Mouse (Mus musculus): ENCODE measurements at regions not wholly inside any gene's neighbourhood (a gene's known extent, or its start where the extent isn't known, plus 50 kb on each side); places are given as distances from the start of the nearest gene placed in this dataset.
A peak's percentile ranks its signal among the peaks of the same experiment; 100 is the strongest.

DNA sequence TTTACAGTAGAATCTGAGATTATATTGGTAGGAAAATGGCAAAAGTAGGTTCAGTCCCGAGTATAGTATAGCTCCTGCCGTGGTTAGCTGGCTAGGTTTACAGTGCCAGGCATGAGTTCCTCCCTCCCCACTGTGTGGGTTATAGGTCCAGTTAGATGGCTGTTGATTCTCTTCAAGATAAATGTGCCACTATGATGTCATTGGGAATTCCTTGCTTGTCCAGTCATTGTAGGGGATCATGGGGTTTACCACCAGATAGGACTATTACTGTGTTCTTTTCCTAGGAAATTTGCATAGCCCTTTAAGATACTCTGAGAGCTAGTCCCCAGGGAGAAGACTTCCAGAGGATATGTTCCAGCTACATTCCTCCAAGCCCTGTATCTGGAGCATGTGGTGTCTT is 119.2 kb upstream of the Itga4 start:
- DNase-seq (ENCODE audit: low read depth) = no peak

DNA sequence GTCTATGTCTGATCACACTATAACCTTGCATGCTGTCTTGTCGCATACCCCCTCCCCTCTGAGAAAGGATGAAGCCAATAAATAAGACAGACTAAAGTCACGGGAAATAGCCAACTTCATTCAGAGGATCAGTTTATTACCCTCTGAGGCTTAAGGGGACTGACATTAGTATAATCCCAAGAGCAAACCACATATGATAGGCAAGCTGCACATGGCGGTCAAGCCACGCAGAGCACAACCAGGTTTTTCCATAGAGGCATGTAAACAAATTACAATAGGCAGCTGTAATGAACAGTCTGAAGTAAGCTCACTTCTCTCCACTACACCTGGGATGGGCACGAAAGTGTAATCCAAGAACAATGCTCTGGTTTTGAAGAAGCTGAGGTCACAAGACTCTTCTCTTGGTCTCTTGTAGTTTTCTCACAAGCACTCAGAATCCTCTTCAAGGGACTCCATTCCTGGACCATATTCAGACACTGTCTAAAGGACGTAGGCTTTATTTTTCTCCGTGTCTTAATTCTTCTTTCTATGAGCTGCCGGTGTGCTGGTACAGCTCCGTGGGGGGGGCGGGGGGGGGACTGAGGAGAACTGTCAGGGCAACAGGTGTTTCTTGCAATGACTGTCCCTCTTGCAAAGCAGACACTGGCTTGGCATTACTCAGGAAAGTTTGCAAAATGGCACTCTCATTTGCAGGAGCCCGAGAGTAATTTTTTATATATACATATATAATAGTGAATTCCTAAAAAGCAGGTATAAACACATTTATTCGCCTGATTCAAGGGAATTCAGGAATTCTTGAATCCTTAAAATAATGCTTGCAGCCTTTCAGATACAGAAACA is 118.4 kb upstream of the Itga4 start:
- no peak for DNase-seq (ENCODE audit: low read depth)

DNA sequence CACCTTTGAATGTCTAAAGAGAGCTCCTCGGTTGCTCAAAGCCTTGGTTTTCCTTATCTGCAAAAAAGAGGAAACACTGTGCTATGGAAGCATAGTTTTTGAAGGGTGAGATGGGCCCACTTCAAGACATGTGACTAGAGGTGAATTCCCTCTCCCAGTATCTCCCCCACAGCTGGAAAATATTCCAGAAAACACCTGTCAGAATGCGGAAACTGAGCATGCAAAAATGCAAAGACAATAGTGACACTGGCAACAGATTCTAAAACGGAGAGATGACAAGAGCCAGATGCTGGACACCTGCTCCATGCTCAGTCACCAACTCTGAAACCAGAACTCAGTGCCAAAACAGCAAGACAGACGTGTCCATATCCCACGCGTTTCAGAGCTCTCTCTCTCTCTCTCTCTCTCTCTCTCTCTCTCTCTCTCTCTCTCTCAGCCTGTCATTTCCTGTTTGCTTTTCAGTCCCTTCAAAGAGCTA is 117.5 kb upstream of the Itga4 start:
- no peak for DNase-seq (ENCODE audit: low read depth)

DNA sequence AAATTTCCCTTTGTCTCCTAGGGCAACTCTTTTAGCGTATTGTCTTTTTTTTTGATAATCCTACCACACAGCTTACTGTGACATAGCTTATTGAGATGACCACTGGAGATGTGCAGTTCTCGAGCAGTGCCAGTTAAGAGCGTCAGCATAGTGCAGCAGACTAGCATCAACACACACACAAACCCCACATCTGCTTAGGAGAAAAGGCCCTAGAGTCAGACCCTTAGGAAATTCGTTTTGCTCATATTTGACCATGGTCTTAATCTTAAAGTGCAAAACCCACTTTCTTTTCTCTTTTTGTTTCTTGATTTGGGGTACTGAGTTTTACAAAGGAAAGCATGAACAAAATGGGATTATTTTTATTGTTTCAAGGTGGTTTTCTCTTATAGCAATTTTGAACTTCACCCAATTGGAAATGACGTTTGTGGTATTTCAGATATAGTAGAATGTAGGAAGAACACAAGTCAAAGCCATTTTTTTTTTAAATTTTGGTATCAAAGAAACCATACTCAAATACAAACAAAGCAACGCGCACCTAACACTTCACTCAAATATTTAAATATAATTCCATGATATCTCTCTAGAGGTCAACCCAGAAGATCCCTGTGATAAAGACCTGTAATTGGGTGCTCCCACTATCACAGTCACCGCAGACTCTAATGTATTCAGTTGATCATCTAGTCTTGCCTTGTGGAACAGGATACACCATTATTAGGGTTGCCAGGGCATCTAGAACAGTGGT is 116.7 kb upstream of the Itga4 start:
- no peak for DNase-seq (ENCODE audit: low read depth)

DNA sequence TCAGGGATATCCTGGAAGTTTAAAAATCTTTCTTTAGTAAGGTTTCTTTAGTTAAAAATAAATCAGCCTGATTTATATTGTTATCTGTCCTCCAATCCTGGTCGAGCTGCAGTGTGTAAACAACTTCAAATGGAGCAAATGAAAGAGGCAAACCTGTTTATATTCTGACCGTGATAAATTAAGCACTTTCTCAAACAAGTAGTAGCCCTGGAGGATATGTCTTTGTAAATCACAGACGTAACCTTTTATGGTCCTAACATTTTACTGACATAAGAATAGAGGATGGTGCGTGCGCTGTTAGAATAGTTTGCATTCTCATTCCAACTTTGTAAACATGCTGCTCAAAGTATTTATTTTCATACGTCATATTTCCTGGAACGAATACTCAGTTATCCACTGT is 113.3 kb upstream of the Itga4 start:
- DNase-seq (ENCODE audit: low read depth) = no peak

DNA sequence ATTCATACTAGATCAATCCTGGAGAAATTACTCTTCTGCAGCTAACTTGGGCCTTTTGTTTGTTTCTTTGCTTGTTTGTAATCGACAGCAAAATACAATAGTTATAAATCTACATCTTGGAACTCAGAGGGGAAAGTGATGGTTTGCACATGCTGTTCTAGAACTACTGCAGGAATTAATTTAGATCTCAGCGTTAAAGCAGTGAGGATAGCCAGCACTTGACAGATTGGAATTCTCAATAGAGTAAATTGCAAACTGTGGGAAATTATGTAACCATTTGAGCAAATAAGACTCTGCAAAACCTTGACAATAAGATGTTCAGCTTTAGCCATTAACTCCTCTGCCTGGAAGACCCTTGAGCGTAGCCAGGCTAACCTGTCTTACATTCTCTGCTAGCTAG is 112.0 kb upstream of the Itga4 start:
- no peak for DNase-seq (ENCODE audit: low read depth)

DNA sequence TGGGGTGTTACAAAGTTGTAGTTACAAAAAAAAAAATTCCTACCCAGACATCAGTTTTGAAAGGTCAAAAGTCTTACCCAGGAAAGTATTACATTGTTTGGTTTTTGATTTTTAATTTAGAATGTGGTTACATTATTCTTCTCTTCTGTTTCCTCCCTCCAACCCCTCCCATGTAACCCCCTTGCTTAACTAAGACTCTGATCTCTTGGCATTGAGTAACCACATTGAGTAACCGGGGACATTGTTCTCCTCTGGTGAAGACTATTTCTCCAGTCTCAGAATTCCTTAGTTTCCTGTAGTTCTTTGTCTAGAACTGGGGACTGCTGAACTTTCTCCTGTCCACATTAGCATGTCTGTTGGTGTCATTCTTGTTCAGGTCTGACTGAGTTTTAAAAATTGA is 109.3 kb upstream of the Itga4 start:
- DNase-seq (ENCODE audit: low read depth) = no peak

DNA sequence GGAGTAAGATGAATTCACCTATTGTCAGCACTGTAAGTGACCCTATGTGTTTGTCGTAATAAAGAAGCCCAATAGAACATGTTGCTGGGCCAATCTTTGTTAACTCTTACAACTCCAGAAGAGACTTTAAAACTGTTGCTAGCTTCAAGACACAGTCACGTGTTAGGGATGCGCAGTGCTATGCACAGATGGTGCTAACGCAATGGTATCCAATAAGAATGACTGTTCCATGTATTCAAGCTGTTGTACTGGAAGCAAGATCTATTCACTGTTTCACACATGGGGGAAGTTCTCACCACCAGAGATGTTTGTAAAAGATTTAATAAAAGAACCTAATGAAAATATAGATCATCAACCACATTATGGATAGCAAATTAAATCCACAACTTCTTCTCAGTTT is 108.7 kb upstream of the Itga4 start:
- no peak for DNase-seq (ENCODE audit: low read depth)

DNA sequence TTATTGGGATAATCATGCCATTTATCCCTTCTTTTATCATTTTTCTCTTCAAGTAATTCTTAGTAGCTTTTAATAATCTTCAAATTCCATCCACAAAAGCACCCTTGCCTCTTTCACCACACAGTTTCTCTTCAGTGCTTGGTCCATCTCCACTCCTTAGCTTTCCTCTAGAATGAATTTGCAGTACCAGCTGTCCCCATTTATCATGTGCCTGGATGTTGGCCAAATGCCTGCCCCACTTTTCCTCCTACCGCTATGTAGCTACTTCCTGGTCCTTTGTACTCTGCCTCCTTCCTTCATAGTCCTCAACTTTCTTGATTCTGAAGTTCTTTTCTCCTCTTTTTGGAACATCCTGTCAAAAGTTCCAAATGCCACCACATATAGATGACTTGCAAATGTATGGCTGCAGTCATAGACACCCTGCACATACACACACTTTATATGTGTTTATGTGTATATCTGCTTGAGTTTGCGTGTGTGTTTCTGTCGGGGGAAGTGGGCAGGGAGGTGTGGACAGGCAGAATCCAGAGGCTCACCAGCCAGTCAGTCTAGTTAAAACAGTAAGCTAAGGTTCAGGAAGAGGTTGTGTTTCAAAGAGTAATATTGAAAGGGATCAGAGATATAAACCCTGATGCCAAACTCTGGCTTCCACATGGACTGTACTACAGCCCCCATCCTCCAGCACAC is 106.1 kb upstream of the Itga4 start:
- peak; percentile 2 for DNase-seq (ENCODE audit: low read depth)

DNA sequence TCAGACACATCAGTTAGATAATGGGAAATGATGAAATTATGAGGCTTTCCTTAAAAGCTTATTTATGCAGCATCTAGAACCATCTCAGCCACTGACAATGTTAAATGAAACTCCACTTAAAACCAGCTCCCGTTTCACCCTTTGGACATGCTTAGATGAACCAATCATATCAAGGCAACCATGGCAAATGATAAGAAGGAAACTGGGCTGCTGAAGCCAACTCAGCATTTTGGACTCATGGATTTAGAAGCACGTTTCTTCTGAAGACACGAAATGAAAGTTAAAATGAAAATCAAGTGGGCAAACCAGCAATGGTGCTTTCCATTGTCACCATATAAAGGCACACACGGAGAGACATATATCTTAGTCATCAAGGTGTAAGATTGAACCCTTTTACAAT is 103.6 kb upstream of the Itga4 start:
- DNase-seq (ENCODE audit: low read depth) = no peak

DNA sequence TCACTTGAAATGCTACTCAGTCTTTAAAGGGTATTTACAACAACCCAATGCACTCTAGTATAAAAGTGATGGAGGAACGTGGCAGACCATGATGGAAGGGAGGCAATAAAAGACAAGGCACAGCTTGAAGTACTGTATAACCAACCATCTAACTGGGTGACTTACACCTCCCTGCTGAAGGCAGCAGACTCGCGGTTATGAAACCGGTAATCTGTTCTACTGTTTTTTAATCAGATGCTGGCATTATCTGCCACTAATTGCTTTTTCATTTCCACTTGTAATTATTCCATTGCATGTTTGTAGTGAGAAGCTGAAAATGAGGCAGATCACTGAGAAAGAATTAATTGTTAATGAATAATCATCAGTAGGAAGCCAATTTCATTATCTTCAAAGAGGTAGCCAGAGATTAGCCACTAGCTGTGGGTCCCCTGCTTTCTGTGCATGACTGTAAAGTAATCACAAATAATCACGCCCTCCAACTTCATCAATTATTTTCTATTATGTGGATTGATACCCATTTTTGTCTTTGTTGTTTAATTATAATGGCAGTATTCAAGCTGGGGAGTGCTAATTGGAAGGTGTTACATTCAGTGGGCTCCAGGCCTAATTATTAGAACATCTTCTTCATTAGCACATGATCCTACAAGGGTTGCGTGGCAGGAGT is 103.1 kb upstream of the Itga4 start:
- DNase-seq (ENCODE audit: low read depth) = no peak

DNA sequence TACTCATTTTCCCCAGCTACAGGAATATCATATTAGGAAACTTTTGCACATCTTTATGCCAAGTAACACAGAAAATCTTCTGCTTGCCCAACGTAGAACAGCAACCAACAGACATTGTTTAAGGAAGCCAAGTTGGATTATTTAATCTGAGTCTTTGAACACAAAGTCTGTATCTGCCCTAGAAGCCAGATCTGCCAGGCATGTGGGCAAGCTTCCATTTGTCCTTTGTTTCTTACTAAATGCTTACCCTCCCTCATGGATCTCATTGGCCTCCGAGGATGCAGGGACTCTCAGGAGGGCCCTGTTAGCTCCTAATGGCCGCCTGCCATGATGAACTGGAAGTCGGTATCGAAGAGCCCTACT is 102.5 kb upstream of the Itga4 start:
- DNase-seq (ENCODE audit: low read depth) = no peak

DNA sequence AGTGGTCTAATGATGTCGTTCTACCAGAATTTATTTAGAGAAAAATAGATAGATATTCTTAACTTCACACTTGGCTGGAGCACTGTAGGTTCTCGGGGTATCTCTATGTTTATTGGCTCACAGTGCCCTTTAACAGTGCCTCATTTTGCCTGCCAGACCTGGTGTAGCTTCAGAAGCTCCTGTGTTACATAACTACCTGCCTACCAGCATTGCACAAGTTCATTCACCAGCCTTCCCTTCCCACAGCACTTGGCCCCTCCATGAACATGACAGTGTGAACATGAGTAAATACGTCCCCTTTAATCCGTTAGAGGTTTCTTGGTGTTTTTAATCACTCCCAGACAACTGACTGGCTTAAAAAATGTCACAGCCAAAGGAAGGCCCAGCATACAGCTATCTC is 102.2 kb upstream of the Itga4 start:
- no peak for DNase-seq (ENCODE audit: low read depth)

DNA sequence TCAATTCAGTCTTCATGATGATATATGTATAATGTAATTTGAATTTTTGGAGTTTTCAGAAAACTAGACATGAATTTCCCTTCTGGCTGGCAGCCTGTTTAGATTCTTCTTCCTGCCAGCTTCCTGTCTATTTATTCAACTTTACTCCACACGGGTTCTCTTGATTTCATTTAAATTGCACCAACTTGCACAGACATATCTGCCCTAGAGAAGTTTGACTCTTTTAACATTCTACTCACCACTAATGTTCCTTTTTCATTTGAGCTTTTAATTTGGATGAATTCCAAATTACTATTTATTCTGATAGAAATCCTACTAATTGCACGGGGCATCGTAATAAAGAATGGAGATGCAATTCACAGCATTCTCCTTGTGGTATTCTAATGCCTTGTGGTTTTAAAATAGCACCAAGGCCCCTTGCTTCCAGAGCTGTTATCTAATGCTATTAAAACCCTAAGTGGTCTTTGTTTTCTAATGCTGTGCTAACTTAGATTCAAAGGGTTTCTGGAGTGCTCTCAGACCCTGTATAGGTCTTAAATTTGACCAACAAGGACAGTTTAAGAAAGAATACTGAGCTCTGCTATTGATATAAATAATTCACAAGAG is 96.7 kb upstream of the Itga4 start:
- no peak for DNase-seq (ENCODE audit: low read depth)

DNA sequence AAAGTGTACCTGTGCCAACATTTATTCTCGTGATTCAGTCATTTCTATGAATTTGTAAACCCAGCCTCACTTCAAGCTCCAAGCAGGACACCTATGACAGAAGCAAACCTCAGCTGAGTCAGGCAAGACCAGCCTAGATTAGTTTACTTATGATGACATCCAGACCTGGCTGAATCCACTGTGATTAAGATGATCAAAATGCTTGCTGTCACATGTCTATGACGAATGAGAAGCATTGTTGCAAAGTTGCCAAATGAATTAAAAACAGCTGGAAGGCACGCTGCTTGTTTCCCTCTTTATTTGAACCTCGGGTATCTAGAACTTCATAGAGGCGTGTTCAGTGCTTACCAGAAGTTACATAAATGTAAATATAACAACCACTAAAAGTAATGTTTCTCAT is 95.9 kb upstream of the Itga4 start:
- DNase-seq (ENCODE audit: low read depth) = peak; percentile 12

DNA sequence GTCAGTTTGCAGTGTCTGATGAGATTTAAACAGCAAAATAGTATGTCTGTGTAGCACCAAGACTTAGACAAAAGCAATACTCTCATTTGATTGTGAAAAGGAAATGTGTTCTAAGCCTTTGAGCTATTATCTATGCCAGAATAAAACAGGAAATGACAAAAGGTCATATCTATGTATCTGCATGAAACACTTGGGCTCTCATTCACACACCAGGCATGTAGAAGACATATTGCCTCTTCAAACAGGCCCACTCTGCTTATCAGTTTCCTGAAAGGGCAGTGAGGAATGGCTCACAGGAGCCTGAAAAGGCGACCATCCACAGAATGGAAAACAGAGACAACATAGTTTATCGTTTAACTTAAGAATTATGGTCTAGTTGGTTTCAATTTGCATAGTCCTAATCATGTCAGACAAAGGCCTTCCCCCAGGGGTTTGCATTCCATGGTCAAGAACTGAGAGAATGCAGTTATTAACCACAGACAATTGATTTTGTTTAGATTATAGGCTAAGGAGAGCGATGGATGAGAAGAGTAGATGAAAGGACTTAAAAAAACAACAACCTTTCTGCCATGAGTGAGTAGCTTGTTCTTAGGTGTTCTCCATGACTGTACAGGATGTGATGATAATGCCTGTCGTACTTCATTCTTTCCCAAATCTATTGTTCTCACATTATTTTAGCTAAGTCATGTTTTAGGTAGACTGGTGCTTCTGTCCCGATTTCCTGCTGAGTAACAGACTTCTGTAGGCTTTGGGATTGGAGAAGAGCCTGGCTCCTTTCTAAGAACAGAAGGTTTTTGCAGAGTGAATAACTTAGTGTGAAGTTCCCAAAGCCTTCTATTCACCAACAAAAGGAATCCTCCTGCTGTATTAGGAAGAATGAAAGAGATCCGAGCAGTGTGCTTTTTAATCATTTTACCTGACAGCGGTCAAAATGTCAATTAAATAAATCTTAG is 82.0 kb upstream of the Itga4 start:
- DNase-seq (ENCODE audit: low read depth) = no peak

DNA sequence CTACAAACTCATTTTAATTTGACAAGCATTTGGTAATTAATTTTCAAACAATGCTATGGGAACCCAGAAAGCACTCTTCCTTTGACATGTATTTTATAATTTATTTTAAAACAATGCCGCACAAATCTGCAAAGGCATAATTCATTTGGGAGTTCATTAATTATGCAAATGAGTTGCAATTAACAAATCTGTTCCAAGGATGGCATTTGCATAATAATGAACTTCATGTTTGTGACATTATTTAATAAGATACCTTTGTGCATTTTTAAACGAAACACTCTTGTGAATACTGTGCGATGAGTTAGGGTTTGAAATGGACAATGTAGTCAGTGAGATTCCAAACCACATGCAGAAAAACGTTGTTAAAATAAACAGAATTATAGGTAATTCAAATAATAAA is 80.9 kb upstream of the Itga4 start:
- no peak for DNase-seq (ENCODE audit: low read depth)

DNA sequence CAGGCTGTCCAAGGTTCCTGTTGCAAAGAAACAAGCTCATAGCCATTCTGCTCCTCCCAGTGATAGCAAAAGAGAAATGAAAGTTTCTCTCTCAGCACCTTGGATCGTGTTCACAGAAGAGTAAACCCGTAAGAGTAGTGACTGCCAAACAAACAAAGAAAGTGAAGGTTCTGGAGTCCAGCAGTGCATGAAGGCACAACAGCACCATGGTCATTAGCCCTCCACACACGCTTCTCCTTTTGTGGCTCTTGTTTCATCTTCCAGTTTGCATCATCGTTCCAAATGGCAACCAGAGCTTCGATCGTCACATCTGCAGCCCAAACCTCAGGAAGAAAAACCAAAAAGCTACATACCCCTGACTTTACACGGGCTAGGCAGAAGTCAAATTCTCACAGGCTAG is 74.4 kb upstream of the Itga4 start:
- no peak for DNase-seq (ENCODE audit: low read depth)

DNA sequence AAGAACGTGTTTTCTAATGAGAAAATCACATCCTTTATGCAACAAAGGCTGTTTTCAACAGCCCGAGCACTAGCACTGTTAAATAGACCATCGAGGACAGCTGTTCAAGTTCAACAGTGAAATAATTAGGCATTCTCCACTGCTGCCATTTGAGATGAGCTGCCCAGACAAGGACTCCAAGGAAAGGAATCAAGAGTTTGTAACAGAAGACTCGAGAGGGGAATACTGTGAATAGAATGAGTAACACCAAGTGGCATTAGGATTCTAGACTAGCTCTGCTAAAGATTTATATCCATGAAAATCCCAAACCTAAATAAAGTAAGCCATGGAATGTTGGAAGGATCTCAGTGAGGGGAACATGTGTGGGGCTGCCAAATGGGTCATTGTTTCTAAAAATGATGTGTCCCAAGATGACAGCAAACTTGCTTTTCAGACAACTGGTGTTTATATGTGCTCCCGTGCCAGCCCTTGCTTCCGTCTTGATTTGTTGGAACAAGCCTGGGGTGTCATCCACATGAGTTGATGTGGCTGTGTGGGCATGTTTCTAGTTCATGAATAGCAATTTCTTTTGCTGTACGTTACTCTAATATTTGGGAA is 72.1 kb upstream of the Itga4 start:
- DNase-seq (ENCODE audit: low read depth) = no peak
